Mouse (Mus musculus) neutrophil, adult 5-6 weeks (primary cell): ENCODE results near the gene Mr1. TPM values are rescaled to one million over a fixed set of nuclear protein-coding genes. Genes with fewer than 3 reads are reported as not detected.

ENCODE experiments used
- ATAC-seq: fragments of 151-379, 151-347 bp; 2 replicates; pipeline ENCODE4 v1.8.0; 2017; ENCODE audit warnings: mild to moderate bottlenecking, moderate TSS enrichment; ENCODE audit not compliant: insufficient number of reproducible peaks, poor library complexity, low FRiP score, severe bottlenecking; ENCODE audit errors: extremely low read depth
- total RNA-seq: library from RNA; stranded (forward); fragments of 200-1000 nt; gene quantifications from 2 replicates; pipeline ENCODE4 v1.2.3, GENCODE M21; 2017

The Mr1 gene
- total RNA-seq, 1 experiment from 2014 or later, result 4.9 TPM

DNA sequence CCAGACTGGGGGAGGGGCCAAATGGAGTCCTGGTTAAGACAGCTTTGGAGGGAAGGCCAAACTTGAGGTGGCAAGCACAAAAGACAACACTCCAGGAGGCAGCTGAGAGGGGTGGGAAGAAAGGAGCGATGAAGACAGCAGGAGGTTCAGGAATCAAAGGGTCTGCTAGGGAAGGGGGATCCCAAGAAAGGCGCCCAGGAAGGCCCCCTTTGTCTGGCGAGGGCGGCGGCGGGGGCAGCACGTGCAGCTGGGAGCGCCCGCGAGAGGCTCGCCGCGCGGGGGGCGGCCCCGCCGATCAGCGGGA, 63.7 kb downstream of the Mr1 start:
- no peak for ATAC-seq

DNA sequence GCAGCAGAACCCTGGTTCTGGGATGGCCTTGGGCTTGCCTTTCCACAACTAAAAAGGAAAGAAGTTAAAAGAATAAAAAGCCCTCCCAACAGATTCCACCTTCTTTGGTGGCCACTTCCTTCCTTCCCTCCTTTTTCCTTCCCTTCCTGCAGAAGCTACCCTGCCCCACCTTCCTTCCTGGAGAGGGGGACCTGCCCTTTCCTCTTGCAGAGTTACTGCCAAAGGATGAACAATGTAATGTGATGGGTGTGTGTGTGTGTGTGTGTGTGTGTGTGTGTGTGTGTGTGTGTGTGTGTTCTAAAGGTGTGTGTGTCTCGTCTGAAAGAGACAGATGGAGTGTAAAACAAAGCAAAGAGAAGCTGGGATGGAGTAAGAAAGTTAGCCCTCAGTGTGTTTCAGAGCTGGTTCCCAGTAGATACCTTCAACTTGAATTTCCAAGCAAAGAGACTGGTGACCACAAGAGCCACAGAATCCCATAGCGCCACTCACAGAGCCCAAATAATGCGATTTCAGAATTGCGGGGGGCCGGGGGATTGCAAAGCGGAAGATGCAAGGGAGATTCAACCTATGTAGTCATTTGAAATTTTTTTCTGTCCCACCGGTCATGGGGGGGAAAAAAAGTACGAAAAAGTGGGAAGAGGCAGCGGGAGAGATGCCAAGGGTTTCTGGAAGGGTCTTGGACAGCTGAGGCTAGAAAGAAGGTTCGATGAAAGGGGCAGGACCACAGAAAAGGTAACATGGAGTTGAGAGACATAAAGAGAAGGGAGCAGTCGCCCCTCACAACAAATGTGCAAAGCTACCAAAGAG, 64.3 kb downstream of the Mr1 start:
- no peak for ATAC-seq

GRCm38 (mm10) chr1:155077675-155078074, 68.9 kb downstream of the Mr1 start:
- ATAC-seq, result no peak

Other genes starting within 250 kb of the Mr1 start
- gene Ier5, start 47.2 kb downstream of the Mr1 start, total RNA-seq, result 273 and 288 TPM in 2 replicates
- gene Stx6, start 11.9 kb upstream of the Mr1 start, total RNA-seq, result 47.9 and 53.1 TPM in 2 replicates
- 0.37 TPM in 1 of 2 replicates, not detected in the other for gene BC034090, start 97.6 kb upstream of the Mr1 start, total RNA-seq